Mouse (Mus musculus) heart, postnatal 0 days (tissue): ENCODE data around the gene Nsun4. TPM values are rescaled to one million over a fixed set of nuclear protein-coding genes. Genes with fewer than 3 reads are reported as not detected.

Experiments used
- ATAC-seq: fragments of 200-750 bp; cut with Nextera tagmentation; 2 replicates; pipeline ENCODE4 v1.8.0; 2017; ENCODE audit warnings: low read depth, moderate number of reproducible peaks, moderate library complexity; ENCODE audit not compliant: insufficient read depth
- DNase-seq: peaks from one replicate; pipeline ENCODE4 v3.0.0-alpha.2; 2016; ENCODE audit warnings: low spot score
- H3K27ac ChIP-seq: fragments of 300-500 bp; sonication (generic); 2 replicates; pipeline ENCODE4 v1.5.1; 2014; ENCODE audit warnings: low read depth, mild to moderate bottlenecking
- H3K27me3 ChIP-seq: fragments of 300-500 bp; sonication (generic); 2 replicates; pipeline ENCODE4 v1.6.1; 2014; ENCODE audit warnings: low read length, mixed read lengths; ENCODE audit not compliant: control insufficient read depth, insufficient read depth
- H3K36me3 ChIP-seq: fragments of 300-500 bp; sonication (generic); replicated peaks from 2 replicates; pipeline ENCODE4 v1.6.1; 2014; ENCODE audit warnings: low read length, mixed read lengths; ENCODE audit not compliant: control insufficient read depth, insufficient read depth
- H3K4me1 ChIP-seq: fragments of 300-500 bp; sonication (generic); 2 replicates; pipeline ENCODE4 v1.6.1; 2014; ENCODE audit warnings: antibody characterized with exemption; ENCODE audit not compliant: control insufficient read depth, insufficient read depth
- H3K4me2 ChIP-seq: fragments of 300-500 bp; sonication (generic); 2 replicates; pipeline ENCODE4 v1.6.1; 2014; ENCODE audit warnings: low read depth, mild to moderate bottlenecking, low read length, moderate library complexity
- H3K4me3 ChIP-seq: fragments of 300-500 bp; sonication (generic); 2 replicates; pipeline ENCODE4 v1.5.1; 2014; ENCODE audit warnings: low read depth, low read length
- H3K9ac ChIP-seq: fragments of 300-500 bp; sonication (generic); replicated peaks from 2 replicates; pipeline ENCODE4 v1.6.1; 2014; ENCODE audit warnings: low read depth, low read length, mixed read lengths
- H3K9me3 ChIP-seq: fragments of 300-500 bp; sonication (generic); replicated peaks from 2 replicates; pipeline ENCODE4 v1.6.1; 2016; ENCODE audit warnings: low read length; ENCODE audit not compliant: control insufficient read depth
- CTCF ChIP-seq: IDR thresholded peaks from 2 replicates; pipeline ENCODE4 v1.5.1; 2016; ENCODE audit warnings: antibody characterized with exemption, control low read depth, low read depth
- EP300 ChIP-seq: IDR thresholded peaks from 2 replicates; pipeline ENCODE4 v1.6.1; 2016; ENCODE audit warnings: antibody characterized with exemption, low read depth
- WGBS: fragments of 180-500 bp; shearing (Covaris S2); extraction: QIAGEN DNeasy Blood & Tissue Kit; methylation state at CpG from one replicate; pipeline ENCODE4 v1.1.7; 2014; 5-methylcytosine and 5-hydroxymethylcytosine counted together
- polyA plus RNA-seq: library from polyadenylated mRNA; unstranded; fragments of >200 nt; fragmentation: Nextera tagmentation; extraction: Ambion mirVana; gene quantifications from 2 replicates; pipeline ENCODE4 v1.2.1, GENCODE M21; 2015
- total RNA-seq: library from RNA; depleted of rRNA; stranded (reverse); fragments of >200 nt; gene quantifications from 2 replicates; pipeline ENCODE4 v1.2.3, GENCODE M21; 2014; ENCODE audit warnings: low replicate concordance

Gene Nsun4
- total and polyA plus RNA-seq, 2 experiments from 2014 or later, result 33.9 to 43.5 TPM

- no peaks in the 10 kb centered on the region for H3K27me3 ChIP-seq
- no peaks in the 10 kb centered on the region for H3K9me3 ChIP-seq
- H3K27ac ChIP-seq, result peak overlapping the region; percentile 99
- peak; percentile 66 for DNase-seq
- ATAC-seq, result no peak
- H3K4me2 ChIP-seq, result peak overlapping the region; percentile 85
- TF ChIP-seq EP300, result no peak
- TF ChIP-seq CTCF, result peak; percentile 38; the same call in 1 of the 2 replicates
- peaks cover 23% of the 10 kb centered on the region for H3K4me1 ChIP-seq
- H3K4me3 ChIP-seq, result peak overlapping the region; percentile 92
- peak overlapping the region; percentile 99 for H3K9ac ChIP-seq
- under 1% methylated on average over 8 of the region's 8 CpGs for WGBS
- peaks cover 14% of the 10 kb centered on the region for H3K36me3 ChIP-seq
Observed at GRCm38 (mm10) chr4:116074145-116074675, 20.5 kb upstream of the Nsun4 start.

- Histone ChIP-seq H3K4me3 (peak overlapping the region; percentile 92), H3K4me1 (peaks cover 23% of the 10 kb centered on the region), H3K4me2 (peak overlapping the region; percentile 85)
Observed at GRCm38 (mm10) chr4:116073146-116073545, 19.5 kb upstream of the Nsun4 start.

GRCm38 (mm10) chr4:116070116-116070515 is 16.4 kb upstream of the Nsun4 start:
- Histone ChIP-seq H3K4me3 (no peak overlapping the region), H3K27me3 (no peaks in the 10 kb centered on the region), H3K9ac (no peak overlapping the region), H3K36me3 (peaks cover 42% of the 10 kb centered on the region), H3K4me1 (peaks cover 12% of the 10 kb centered on the region), H3K27ac (no peak overlapping the region), H3K4me2 (no peak overlapping the region), H3K9me3 (no peaks in the 10 kb centered on the region)
- ATAC-seq (no peak), DNase-seq (no peak)
- TF ChIP-seq CTCF (no peak), EP300 (no peak)
- WGBS, result 37% methylated on average over 6 of the region's 6 CpGs

More at GRCm38 (mm10) chr4:116073146-116073545, 19.5 kb upstream of the Nsun4 start:
- Histone ChIP-seq H3K36me3 (peaks cover 23% of the 10 kb centered on the region), H3K27ac (no peak overlapping the region), H3K9me3 (no peaks in the 10 kb centered on the region), H3K9ac (0 out of 2 replicates have a peak overlapping the region, but pooled peaks have one; percentile 14), H3K27me3 (no peaks in the 10 kb centered on the region)
- 34% methylated on average over 4 of the region's 4 CpGs for WGBS
- DNase-seq (peak; percentile 36), ATAC-seq (no peak)
- no peak for TF ChIP-seq EP300
- TF ChIP-seq CTCF, result peak; percentile 42

DNA sequence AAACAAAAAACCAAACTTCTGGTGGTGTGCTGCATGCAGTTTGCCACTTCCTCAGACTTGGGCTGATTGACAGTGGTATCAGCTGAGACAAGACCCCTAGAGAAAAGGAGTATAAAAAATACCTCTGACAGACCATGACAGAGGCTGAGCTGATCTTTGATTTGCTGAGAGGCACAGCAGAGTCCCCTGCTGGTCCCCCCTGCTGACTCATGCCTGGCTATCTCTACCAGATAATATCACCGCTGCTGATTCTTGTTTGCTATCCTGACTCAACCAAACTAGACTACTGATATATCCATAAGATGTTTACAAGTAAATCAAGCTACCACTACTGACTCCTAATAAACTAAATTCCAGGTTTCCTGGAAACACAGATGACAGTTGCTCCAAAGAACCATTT is 10.2 kb upstream of the Nsun4 start:
- no peak overlapping the region for H3K4me2 ChIP-seq
- H3K9ac ChIP-seq, result no peak overlapping the region
- no peak for DNase-seq
- 10% methylated on average over 1 of the region's 1 CpGs for WGBS
- no peaks in the 10 kb centered on the region for H3K27me3 ChIP-seq
- no peak overlapping the region for H3K27ac ChIP-seq
- H3K4me1 ChIP-seq, result no peaks in the 10 kb centered on the region
- no peaks in the 10 kb centered on the region for H3K9me3 ChIP-seq
- TF ChIP-seq CTCF, result no peak
- TF ChIP-seq EP300, result no peak
- H3K4me3 ChIP-seq, result no peak overlapping the region
- peaks cover 25% of the 10 kb centered on the region for H3K36me3 ChIP-seq
- ATAC-seq, result no peak; the same call in 1 of the 2 replicates

- DNase-seq (no peak), ATAC-seq (no peak)
- Histone ChIP-seq H3K4me1 (no peaks in the 10 kb centered on the region), H3K9ac (no peak overlapping the region), H3K27ac (no peak overlapping the region), H3K9me3 (no peaks in the 10 kb centered on the region), H3K36me3 (no peaks in the 10 kb centered on the region), H3K4me3 (no peak overlapping the region), H3K4me2 (no peak overlapping the region), H3K27me3 (no peaks in the 10 kb centered on the region)
- no peak for TF ChIP-seq EP300
- no peak for TF ChIP-seq CTCF
- 71% methylated on average over 5 of the region's 5 CpGs for WGBS
Observed at GRCm38 (mm10) chr4:116059012-116059726, 5.5 kb upstream of the Nsun4 start.
